Mouse (Mus musculus): ENCODE results near the gene Tpsb2.

Gene Tpsb2

GRCm38 (mm10) chr17:25406011-25406441, 39.9 kb downstream of the Tpsb2 start:
- DNase-seq (ENCODE audit: low read depth, low spot score) = no peak

DNA sequence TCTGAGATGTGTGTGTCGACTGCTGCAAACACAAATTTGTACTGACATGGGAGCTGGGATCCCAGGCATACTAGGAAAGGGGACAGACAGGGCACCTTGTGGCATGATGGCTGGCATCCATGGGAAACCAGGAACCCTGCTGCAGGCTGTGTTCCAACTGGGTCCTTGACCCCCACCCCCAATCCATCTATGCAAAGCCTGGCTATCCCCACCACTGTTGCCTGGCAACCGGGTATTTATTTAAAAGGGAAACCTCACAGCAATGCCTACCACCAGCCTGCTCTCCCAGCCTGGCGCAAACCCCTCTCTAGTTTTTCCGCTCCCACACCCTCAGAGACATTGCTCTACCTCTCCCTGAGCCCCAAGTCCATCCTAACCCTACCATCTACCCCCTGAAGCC, 41.2 kb downstream of the Tpsb2 start:
- DNase-seq (ENCODE audit: low read depth, low spot score) = no peak

DNA sequence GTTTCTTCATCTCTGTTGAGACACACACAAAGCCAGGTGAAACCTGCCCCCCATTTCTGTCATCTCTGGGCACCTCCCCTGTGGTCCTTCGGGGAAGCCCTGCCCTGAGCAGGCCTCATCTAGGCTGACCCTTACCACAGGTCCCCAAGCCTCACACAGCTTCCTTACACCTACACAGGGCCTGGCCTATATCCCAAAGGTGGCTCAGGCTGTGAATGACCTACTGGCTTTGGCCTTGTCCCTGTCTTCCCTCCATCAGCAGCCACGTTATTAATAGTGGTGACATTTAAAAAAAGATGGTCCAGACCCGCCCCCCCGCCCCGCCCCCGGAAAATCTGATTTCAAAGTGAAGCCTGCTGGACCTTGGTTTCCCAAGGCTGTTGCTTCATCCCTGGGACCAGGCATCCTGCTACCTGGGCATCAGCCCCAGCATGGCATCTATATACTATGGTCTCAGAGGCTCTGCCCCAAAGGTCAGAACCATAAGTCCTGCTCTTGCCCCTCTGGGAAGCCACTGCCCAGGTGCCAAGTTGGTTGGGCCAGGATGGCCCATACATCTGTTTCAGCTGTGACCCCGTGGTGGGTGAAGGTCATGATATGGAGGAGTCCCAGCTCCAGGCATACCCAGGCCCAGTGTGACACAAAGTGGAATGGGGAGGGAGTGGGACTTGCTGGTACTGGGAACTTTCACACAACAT, 42.3 kb downstream of the Tpsb2 start:
- no peak for DNase-seq (ENCODE audit: low read depth, low spot score)

- no peak for DNase-seq (ENCODE audit: low read depth, low spot score)
Measured at GRCm38 (mm10) chr17:25409621-25410020, 43.5 kb downstream of the Tpsb2 start.

GRCm38 (mm10) chr17:25410180-25410579, 44.1 kb downstream of the Tpsb2 start:
- DNase-seq (ENCODE audit: low read depth, low spot score) = no peak

DNA sequence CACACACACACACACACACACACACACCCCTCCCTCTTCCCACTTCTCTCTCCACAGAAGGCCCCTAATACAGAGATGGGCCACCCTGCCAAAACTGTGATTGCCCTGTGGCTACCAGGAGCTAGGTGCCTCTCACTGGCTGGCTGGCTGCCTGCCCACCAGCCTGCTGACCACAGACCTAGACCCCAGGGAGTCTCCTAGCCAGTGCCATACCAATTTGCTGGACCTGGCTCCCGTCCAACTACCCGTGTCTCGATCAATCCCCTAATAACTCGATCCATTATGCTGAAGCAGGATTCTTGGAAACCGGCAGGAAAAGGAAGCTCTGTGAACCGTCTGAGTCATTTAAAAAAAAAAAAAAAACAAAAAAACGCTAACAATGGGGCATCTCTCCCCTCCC, 44.7 kb downstream of the Tpsb2 start:
- DNase-seq (ENCODE audit: low read depth, low spot score) = no peak

DNA sequence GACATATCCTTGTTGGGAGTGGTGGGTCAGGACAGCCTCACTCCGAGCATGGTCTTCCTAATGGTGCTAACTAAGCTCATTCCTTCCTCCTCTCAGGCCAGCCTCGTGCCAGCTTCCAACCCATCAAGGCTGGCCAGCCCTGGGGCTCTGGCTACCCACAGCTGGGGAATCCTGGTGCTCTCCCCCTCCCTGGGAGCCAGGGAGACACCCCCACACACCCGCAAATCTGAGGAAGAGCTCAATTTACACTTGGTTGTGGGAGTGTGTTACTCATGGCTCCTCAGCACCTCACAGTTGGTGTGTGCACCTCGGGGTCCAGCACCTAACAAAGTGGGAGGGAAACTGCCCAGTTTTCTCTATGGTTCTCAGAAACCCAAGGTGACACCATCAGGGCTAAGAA, 45.1 kb downstream of the Tpsb2 start:
- no peak for DNase-seq (ENCODE audit: low read depth, low spot score)

DNA sequence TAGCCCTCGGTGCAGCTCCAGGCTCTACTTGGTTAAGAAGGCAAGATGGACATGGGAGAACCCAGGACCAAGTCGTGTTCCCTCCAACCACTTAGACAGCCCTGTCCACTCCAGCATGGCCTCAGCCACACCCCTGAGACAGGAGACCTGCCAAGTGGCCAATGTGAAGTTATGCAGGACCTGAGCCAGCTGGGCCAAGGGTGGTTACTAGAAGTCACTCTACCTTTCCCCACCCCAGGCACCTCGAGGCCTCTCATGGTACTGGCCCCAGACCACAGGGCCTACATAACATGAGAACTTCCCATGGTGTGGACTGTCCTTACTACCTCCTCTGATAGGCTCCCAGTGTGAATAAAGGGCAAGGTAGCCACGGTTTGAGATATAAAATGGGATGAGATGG, 48.1 kb downstream of the Tpsb2 start:
- no peak for DNase-seq (ENCODE audit: low read depth, low spot score)

DNA sequence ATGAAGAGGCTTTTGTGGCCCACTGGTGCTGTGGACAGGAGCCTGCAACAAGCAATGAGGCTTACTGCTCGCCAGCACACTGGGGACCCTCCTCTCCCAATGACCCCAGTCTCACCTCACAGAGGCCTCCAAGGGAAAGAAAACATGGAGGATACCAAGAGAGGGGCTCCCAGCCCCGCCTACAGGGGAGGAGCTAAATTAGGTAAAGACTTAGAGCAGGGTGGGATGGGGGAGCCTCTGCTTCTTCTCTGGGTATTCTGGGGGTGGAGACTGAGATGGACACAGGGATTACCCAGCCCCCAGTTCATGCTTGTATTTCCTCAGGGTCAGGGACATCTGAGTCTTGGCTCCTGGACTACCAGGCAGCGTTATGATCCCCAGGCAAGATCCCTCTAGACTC, 48.8 kb downstream of the Tpsb2 start:
- DNase-seq (ENCODE audit: low read depth, low spot score) = no peak

GRCm38 (mm10) chr17:25415421-25415913, 49.4 kb downstream of the Tpsb2 start:
- DNase-seq (ENCODE audit: low read depth, low spot score) = no peak

GRCm38 (mm10) chr17:25416219-25416618, 50.1 kb downstream of the Tpsb2 start:
- DNase-seq (ENCODE audit: low read depth, low spot score) = no peak

- DNase-seq (ENCODE audit: low read depth, low spot score) = no peak
Measured at GRCm38 (mm10) chr17:25417990-25418389, 51.9 kb downstream of the Tpsb2 start.

All from mesoderm, embryonic 11.5 days (tissue).